Mouse (Mus musculus): ENCODE measurements around the gene Itgb5. TPM values are rescaled to one million over a fixed set of nuclear protein-coding genes. Genes with fewer than 3 reads are reported as not detected.

Gene Itgb5
- total and polyA plus RNA-seq, 3 experiments, result 0.85 to 20.1 (median 1.8) TPM

DNA sequence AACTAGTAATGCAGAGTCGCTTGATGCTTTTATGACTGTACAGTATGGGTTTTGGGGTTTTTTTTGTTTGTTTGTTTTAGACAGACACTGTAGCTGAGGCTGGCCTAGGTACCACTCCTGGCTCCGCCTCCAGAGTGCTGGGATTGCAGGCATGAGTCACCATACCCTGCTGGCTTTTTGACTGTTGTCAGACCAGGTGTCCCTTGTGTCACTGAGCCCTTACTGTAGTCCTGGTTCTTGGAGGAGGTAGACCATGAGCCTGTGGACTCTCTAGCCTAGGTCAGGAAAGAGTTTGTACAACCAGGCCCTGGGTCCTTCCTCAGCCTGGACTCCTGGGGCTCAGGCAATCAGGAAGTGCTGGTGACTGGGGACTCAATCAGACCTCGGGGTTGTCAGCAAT, 7.7 kb downstream of the Itgb5 start:
- TF ChIP-seq ELF1 (IDR thresholded peaks at IDR 0.05; ENCODE audit: low read depth, low read length) (0 out of 2 replicates have a peak, but pooled peaks have one; percentile 12), POLR2AphosphoS2 (IDR thresholded peaks at IDR 0.05; ENCODE audit: low read depth, low read length) (no peak), E2F4 (IDR thresholded peaks at IDR 0.05; ENCODE audit: insufficient replicate concordance, low read depth, low read length) (no peak)
- no peak overlapping the region for H3K27ac ChIP-seq (ENCODE audit: insufficient read depth, low read depth)
- H3K9me3 ChIP-seq (replicated peaks; ENCODE audit: low read length), result no peaks in the 10 kb centered on the region
- no peak for DNase-seq (ENCODE audit: extremely low read depth)
- H3K79me2 ChIP-seq (replicated peaks; ENCODE audit: control insufficient read depth, extremely low read depth, insufficient read depth, poor library complexity, severe bottlenecking), result no peaks in the 10 kb centered on the region
- H3K4me1 ChIP-seq (ENCODE audit: control insufficient read depth in 1 of 2, insufficient read depth in 2 of 2), result peaks cover 4 to 7% of the 10 kb centered on the region in 2 experiments; a peak in 3 of 4 replicates
- H3K36me3 ChIP-seq (replicated peaks in 1 of 2; ENCODE audit: control insufficient read depth in 1 of 2, insufficient read depth in 1 of 2, low read length in 1 of 2), result no peaks in the 10 kb centered on the region
- dilution Hi-C loops (cut with MboI; ENCODE audit: extremely low pct_ligation_motif_present, extremely low pct_unique_long_range_greater_than_20kb, low sequenced_read_pairs) (no loop called here), in situ Hi-C loops (cut with MboI; ENCODE audit: low pct_ligation_motif_present, low pct_unique_long_range_greater_than_20kb, low sequenced_read_pairs) (no loop called here)
- no peak overlapping the region for H3K4me2 ChIP-seq (ENCODE audit: insufficient read depth, low read depth, poor library complexity, severe bottlenecking)
- no peak overlapping the region for H3K9ac ChIP-seq (ENCODE audit: insufficient read depth, low read depth)
- H3K27me3 ChIP-seq (replicated peaks), result peaks cover 5% of the 10 kb centered on the region
- H3K4me3 ChIP-seq (replicated peaks in 1 of 3; ENCODE audit: low read depth in 2 of 3, low read length in 2 of 3, poor library complexity in 1 of 3), result no peak overlapping the region

DNA sequence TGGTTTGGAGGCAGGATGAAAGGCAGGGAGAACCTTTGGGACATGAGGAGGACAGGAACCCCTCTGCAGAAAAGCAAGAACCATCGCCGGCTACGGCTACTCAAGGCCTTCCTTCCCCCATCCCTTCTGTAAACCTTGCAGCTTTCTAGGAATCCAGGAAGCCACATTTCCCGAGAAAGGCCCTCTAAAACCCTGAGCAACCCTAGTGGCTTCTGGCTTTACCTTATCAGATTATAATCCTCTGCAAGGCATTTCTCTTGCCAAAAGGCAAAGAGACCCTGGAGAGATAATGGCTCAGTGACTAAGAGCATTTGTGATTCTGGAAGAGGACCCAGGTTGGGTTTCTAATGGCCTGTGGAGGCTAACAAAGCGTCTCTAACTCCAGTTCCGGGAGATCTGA, 11.2 kb downstream of the Itgb5 start:
- Histone ChIP-seq H3K36me3 (replicated peaks in 1 of 2; ENCODE audit: control insufficient read depth in 1 of 2, insufficient read depth in 1 of 2, low read length in 1 of 2) (no peaks in the 10 kb centered on the region), H3K4me2 (ENCODE audit: insufficient read depth, low read depth, poor library complexity, severe bottlenecking) (no peak overlapping the region), H3K4me3 (replicated peaks in 1 of 3; ENCODE audit: low read depth in 2 of 3, low read length in 2 of 3, poor library complexity in 1 of 3) (no peak overlapping the region), H3K27me3 (replicated peaks) (peaks cover 2% of the 10 kb centered on the region), H3K9ac (ENCODE audit: insufficient read depth, low read depth) (no peak overlapping the region), H3K4me1 (ENCODE audit: control insufficient read depth in 1 of 2, insufficient read depth in 2 of 2) (peaks cover 0 to 4% of the 10 kb centered on the region in 2 experiments; a peak in 1 of 4 replicates), H3K9me3 (replicated peaks; ENCODE audit: low read length) (no peaks in the 10 kb centered on the region), H3K27ac (ENCODE audit: insufficient read depth, low read depth) (no peak overlapping the region), H3K79me2 (replicated peaks; ENCODE audit: control insufficient read depth, extremely low read depth, insufficient read depth, poor library complexity, severe bottlenecking) (no peaks in the 10 kb centered on the region)
- dilution Hi-C loops (cut with MboI; ENCODE audit: extremely low pct_ligation_motif_present, extremely low pct_unique_long_range_greater_than_20kb, low sequenced_read_pairs) (no loop called here), in situ Hi-C loops (cut with MboI; ENCODE audit: low pct_ligation_motif_present, low pct_unique_long_range_greater_than_20kb, low sequenced_read_pairs) (no loop called here)
- DNase-seq (ENCODE audit: extremely low read depth), result no peak
- TF ChIP-seq ETS1 (conservative IDR thresholded peaks at IDR 0.05; ENCODE audit: low read depth, low read length) (no peak), JUN (IDR thresholded peaks at IDR 0.05; ENCODE audit: insufficient read depth, low read depth, low read length) (no peak), NRF1 (IDR thresholded peaks at IDR 0.05; ENCODE audit: low read depth, low read length) (no peak), POLR2A (IDR thresholded peaks at IDR 0.05; ENCODE audit: low read depth, low read length) (no peak), CTCF (conservative IDR thresholded peaks at IDR 0.05 in 1 of 2, IDR thresholded peaks at IDR 0.05 in 1 of 2; ENCODE audit: low read depth in 2 of 2, low read length in 2 of 2) (no peak), PAX5 (IDR thresholded peaks at IDR 0.05; ENCODE audit: low read length) (no peak), MAX (IDR thresholded peaks at IDR 0.05; ENCODE audit: low read length) (no peak), CHD1 (IDR thresholded peaks at IDR 0.05; ENCODE audit: low read depth, low read length) (no peak), KAT2A (IDR thresholded peaks at IDR 0.05; ENCODE audit: insufficient replicate concordance, low read length) (no peak), TCF12 (IDR thresholded peaks at IDR 0.05; ENCODE audit: low read depth, low read length) (no peak), UBTF (IDR thresholded peaks at IDR 0.05; ENCODE audit: low read depth, low read length) (no peak), TBP (conservative IDR thresholded peaks at IDR 0.05; ENCODE audit: low read depth, low read length) (no peak), GABPA (IDR thresholded peaks at IDR 0.05; ENCODE audit: insufficient replicate concordance, low read depth, low read length) (no peak), MEF2A (IDR thresholded peaks at IDR 0.05; ENCODE audit: borderline replicate concordance, low read depth, low read length) (no peak), ZKSCAN1 (IDR thresholded peaks at IDR 0.05; ENCODE audit: borderline replicate concordance, low read depth, low read length) (no peak), ZMIZ1 (IDR thresholded peaks at IDR 0.05; ENCODE audit: low read depth, low read length) (no peak), EP300 (IDR thresholded peaks at IDR 0.05; ENCODE audit: low read length) (no peak), IRF4 (IDR thresholded peaks at IDR 0.05; ENCODE audit: low read depth, low read length) (no peak)

All from CH12.LX (cell line).